Mouse (Mus musculus) limb, embryonic 11.5 days (tissue): ENCODE results near the gene Slfn5. TPM values are rescaled to one million over a fixed set of nuclear protein-coding genes. Genes with fewer than 3 reads are reported as not detected.

ENCODE experiments used
- ATAC-seq: fragments of 200-750 bp; cut with Nextera tagmentation; 2 replicates; pipeline ENCODE4 v1.8.0; 2017; ENCODE audit warnings: low read depth; ENCODE audit not compliant: insufficient number of reproducible peaks, low FRiP score, low TSS enrichment
- DNase-seq: peaks from one replicate; pipeline ENCODE4 v3.0.0-alpha.2; 2015; ENCODE audit warnings: low spot score
- H3K27ac ChIP-seq: fragments of 300-500 bp; sonication (generic); replicated peaks from 2 replicates; pipeline ENCODE4 v1.5.1; 2014; ENCODE audit warnings: low read depth, mild to moderate bottlenecking, low read length
- H3K27me3 ChIP-seq: fragments of 300-500 bp; sonication (generic); 2 replicates; pipeline ENCODE4 v1.6.1; 2014; ENCODE audit warnings: mild to moderate bottlenecking, low read length, mixed read lengths; ENCODE audit not compliant: control insufficient read depth, insufficient read depth
- H3K36me3 ChIP-seq: fragments of 300-500 bp; sonication (generic); 2 replicates; pipeline ENCODE4 v1.6.1; 2014; ENCODE audit warnings: mild to moderate bottlenecking, low read length, moderate library complexity, mixed read lengths; ENCODE audit not compliant: control insufficient read depth, insufficient read depth
- H3K4me1 ChIP-seq: fragments of 300-500 bp; sonication (generic); 2 replicates; pipeline ENCODE4 v1.6.1; 2014; ENCODE audit warnings: low read length, mixed read lengths; ENCODE audit not compliant: control insufficient read depth, insufficient read depth
- H3K4me2 ChIP-seq: fragments of 300-500 bp; sonication (generic); 2 replicates; pipeline ENCODE4 v1.6.1; 2014; ENCODE audit warnings: low read depth, mild to moderate bottlenecking, moderate library complexity; ENCODE audit not compliant: severe bottlenecking
- H3K4me3 ChIP-seq: fragments of 300-500 bp; sonication (generic); 2 replicates; pipeline ENCODE4 v1.5.1; 2014; ENCODE audit warnings: low read depth, low read length
- H3K9ac ChIP-seq: fragments of 300-500 bp; sonication (generic); 2 replicates; pipeline ENCODE4 v1.6.1; 2014; ENCODE audit warnings: mild to moderate bottlenecking, low read length
- H3K9me3 ChIP-seq: fragments of 300-500 bp; sonication (generic); 2 replicates; pipeline ENCODE4 v1.6.1; 2016; ENCODE audit warnings: low read length; ENCODE audit not compliant: control insufficient read depth
- WGBS: fragments of 180-500 bp; shearing (Covaris S2); extraction: QIAGEN DNeasy Blood & Tissue Kit; methylation state at CpG from one replicate; pipeline ENCODE4 v1.1.7; 2014; 5-methylcytosine and 5-hydroxymethylcytosine counted together
- polyA plus RNA-seq: library from polyadenylated mRNA; unstranded; fragments of >200 nt; fragmentation: Nextera tagmentation; extraction: Ambion mirVana; gene quantifications from 2 replicates; pipeline ENCODE4 v1.2.1, GENCODE M21; 2014

Gene Slfn5
- 0.07 and 0.55 TPM in 2 replicates for polyA plus RNA-seq

DNA sequence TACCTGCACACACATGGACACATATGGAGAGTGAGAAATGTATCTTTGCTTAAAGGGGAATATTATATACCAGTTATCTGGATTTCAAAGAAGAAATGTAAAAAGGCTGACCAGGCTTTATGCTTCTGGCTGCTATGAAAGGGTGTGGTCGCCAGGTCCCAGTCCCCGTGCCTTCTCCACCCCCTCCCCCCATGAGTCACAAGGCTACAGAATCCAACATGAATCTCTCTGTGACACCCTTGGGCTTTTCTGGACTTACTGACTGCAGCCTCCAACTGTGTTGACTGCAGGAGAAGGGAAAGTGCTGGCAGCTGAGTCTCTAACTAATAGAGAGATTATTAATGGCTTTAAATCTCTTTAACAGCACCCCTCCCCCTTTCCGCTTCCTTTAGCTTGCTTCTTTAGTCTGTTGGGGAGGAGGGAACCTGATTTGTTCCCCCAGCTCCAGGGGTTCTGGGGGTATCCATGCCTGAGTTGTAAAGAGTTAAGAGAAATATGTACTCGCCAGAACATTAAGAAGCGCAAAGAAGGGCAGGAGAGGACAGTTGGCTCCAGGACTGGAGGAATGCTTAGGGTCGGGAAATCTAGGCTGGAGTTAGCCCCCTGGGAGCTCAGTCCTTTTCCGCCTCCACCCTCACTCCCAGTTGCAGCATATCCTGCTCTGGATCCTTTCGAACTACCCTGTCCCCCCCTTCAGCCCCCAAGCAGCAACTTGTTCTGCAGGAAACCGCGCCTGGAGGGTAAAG, at the start of gene Slfn5:
Gene Slfn5, plus strand, starts transcription at position 614 of the 746 bp plus-strand sequence.
- DNase-seq (no peak), ATAC-seq (no peak)
- 7% methylated on average over 10 of the region's 10 CpGs for WGBS
- Histone ChIP-seq H3K27ac (no peak within 1 kb of the TSS), H3K4me2 (no peak within 1 kb of the TSS), H3K4me3 (no peak within 1 kb of the TSS), H3K9ac (no peak within 1 kb of the TSS), H3K4me1 (no peaks in the 10 kb centered on the region), H3K36me3 (no peaks in the 10 kb centered on the region), H3K27me3 (peaks cover 31% of the 10 kb centered on the region), H3K9me3 (no peaks in the 10 kb centered on the region)

DNA sequence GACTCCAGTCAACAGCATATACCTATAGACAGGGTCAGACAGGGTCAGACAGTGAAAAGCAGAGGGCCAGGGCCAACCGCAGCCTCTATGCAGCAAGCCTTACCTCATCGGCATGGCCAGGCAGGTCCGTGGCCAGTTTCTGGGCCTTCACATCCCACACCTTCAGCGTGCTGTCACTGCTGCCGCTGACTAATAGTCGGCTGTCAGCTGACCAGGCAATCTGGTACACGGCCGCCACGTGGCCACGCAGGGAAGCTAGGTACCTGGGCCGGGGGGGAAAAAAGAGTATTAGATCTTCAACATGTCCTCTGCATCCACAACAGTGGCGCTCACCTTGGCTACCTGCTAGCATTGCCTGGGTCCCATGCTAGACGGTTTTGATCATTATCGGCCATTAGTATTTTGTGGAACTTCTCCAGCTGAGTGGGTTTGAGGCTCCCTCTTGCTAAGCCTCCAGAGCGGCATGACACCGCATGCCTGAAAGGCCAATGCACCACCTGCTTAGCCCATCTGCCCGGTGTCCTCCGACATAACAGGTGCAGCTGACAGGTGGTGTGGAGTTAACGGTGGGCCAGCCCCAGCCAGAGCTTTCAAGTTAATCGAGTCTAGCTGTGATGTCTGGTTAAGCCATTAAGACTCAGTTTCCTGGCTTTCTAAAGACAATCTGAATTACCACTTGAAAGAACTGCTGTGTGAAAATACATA, 49.4 kb upstream of the Slfn5 start:
- no peak overlapping the region for H3K4me3 ChIP-seq
- no peaks in the 10 kb centered on the region for H3K27me3 ChIP-seq
- H3K4me1 ChIP-seq: no peaks in the 10 kb centered on the region
- H3K4me2 ChIP-seq: no peak overlapping the region
- DNase-seq (no peak), ATAC-seq (no peak)
- H3K27ac ChIP-seq: no peak overlapping the region
- WGBS: 90% methylated on average over 20 of the region's 20 CpGs
- no peaks in the 10 kb centered on the region for H3K9me3 ChIP-seq
- H3K36me3 ChIP-seq: peaks cover 28% of the 10 kb centered on the region
- H3K9ac ChIP-seq: no peak overlapping the region

DNA sequence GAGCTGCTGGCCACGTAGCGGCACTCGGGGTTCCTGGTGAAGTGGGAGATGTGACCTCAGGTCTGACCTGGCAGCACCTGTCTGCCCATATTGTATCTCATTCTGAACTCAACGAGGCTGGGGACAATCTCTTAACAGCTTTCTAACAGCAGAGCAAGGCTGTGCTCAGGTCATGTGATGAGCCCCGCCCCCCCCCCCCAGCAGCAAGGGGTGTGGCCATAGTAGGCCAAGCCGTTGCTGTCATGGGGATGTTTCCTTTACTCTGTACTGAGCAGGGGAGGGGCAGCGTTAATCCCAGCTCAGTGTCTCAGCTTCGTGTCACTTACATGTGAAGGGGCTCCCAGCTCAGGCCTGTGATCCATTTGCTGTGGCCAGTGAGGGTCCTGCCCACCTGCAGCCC, 46.2 kb upstream of the Slfn5 start:
- 67% methylated on average over 8 of the region's 8 CpGs for WGBS
- no peaks in the 10 kb centered on the region for H3K27me3 ChIP-seq
- no peak overlapping the region for H3K4me2 ChIP-seq
- H3K36me3 ChIP-seq: peaks cover 25% of the 10 kb centered on the region
- no peak for DNase-seq
- no peak for ATAC-seq
- no peak overlapping the region for H3K27ac ChIP-seq
- no peaks in the 10 kb centered on the region for H3K9me3 ChIP-seq
- peaks cover 4% of the 10 kb centered on the region; the same call in 1 of the 2 replicates for H3K4me1 ChIP-seq
- H3K9ac ChIP-seq: no peak overlapping the region
- no peak overlapping the region for H3K4me3 ChIP-seq

DNA sequence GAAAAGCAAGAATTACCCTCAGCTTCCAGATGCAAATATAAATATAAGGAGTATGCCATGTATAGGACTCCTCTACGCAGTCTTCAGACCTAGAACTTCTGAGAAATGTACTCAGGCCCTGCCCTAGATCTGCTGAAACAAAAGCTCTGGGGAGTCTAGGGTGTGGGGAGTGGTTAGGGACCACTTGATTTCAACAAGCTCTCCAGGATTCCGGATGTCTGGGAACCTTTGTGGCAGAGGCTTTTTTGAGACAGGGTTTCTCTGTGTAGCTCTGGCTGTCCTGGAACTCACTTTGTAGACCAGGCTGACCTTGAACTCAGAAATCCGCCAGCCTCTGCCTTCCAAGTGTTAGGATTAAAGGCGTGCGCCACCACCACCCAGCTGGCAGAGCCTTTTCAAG, 45.3 kb upstream of the Slfn5 start:
- H3K36me3 ChIP-seq: peaks cover 18% of the 10 kb centered on the region
- H3K4me2 ChIP-seq: no peak overlapping the region
- H3K4me3 ChIP-seq: no peak overlapping the region
- ATAC-seq: no peak
- DNase-seq: no peak
- H3K9ac ChIP-seq: no peak overlapping the region
- H3K9me3 ChIP-seq: no peaks in the 10 kb centered on the region
- WGBS: 93% methylated on average over 5 of the region's 5 CpGs
- H3K27me3 ChIP-seq: no peaks in the 10 kb centered on the region
- peaks cover 4% of the 10 kb centered on the region; the same call in 1 of the 2 replicates for H3K4me1 ChIP-seq
- H3K27ac ChIP-seq: no peak overlapping the region

DNA sequence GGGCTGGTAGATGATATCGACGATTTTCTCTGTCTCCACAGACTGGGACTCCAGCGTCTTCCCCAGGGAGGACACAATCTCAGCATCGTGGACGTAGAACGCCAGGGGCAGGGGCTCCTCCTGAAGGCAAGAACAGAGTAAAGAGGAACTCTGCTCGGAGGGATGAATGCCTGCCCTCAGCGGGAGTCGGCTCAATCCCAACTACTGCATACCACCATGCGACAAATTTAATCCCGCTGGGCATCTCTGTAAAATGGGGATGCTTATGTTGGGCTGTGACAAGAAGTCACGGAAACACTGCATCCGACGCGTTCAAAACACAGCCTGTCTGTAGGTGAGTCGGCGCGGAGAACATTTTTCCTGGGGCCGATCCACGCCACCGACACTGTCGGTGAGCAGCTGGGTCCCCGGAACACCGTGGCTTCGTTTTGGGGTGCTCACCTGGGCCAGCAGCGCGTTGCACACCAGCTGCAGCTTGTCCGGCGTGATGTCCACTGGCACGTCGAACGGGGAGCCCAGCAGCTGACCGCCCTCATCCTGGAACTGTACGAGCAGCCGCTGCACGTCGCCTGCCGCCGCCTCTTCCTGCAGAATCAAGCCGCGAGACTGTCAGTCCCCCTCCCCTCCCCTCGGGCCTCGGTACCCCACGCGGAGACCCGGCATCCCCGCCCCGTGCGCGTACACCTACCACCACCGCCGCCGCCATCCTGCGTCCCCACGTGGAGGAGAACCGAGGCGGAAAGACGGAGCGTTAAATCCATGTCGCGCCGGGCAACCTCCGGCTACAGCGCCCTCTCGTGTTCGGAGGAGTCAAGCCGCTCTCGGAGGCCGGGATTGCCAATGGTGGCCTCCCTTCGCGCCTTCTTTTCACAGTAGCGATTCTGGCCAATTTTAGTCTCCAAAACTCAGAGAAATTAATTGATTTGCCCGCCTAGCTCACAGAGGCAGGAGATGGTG, 43.2 kb upstream of the Slfn5 start, which contains the start of gene Nle1:
Gene Nle1, minus strand, starts transcription at position 761 of the 957 bp plus-strand sequence.
- no peaks in the 10 kb centered on the region for H3K27me3 ChIP-seq
- H3K9ac ChIP-seq: peak within 1 kb of the TSS; percentile 75
- ATAC-seq (peak; percentile 42; the same call in 1 of the 2 replicates), DNase-seq (peak; percentile 99)
- H3K4me3 ChIP-seq: peak within 1 kb of the TSS; percentile 90
- no peak within 1 kb of the TSS for H3K27ac ChIP-seq
- 2% methylated on average over 73 of the region's 73 CpGs for WGBS
- peaks cover 4% of the 10 kb centered on the region; the same call in 1 of the 2 replicates for H3K4me1 ChIP-seq
- H3K36me3 ChIP-seq: peaks cover 14% of the 10 kb centered on the region; the same call in 1 of the 2 replicates
- peak within 1 kb of the TSS; percentile 79 for H3K4me2 ChIP-seq
- no peaks in the 10 kb centered on the region for H3K9me3 ChIP-seq

DNA sequence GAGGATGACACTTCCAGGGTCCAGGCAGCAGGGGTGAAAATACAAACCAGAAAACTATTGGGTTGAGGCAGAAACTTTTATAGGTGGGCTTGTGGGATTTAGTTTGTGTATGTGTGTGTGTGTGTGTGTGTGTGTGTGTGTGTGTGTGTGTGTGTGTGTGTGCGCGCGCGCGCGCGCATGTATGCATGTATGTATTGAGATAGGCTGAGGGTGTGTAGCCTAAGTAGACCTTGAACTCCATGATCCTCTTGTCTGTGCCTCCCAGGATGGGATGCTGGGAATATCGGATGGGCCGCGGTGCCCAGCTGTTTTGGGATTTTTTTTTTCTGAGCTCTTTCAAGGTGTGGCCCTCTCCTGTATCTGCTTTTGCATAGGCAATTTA, 42.5 kb upstream of the Slfn5 start:
- Histone ChIP-seq H3K9me3 (no peaks in the 10 kb centered on the region), H3K4me3 (peak overlapping the region; percentile 90), H3K36me3 (peaks cover 11% of the 10 kb centered on the region; the same call in 1 of the 2 replicates), H3K4me2 (peak overlapping the region; percentile 79; the same call in 1 of the 2 replicates), H3K9ac (no peak overlapping the region; the same call in 1 of the 2 replicates), H3K4me1 (peaks cover 4% of the 10 kb centered on the region; the same call in 1 of the 2 replicates), H3K27ac (no peak overlapping the region), H3K27me3 (no peaks in the 10 kb centered on the region)
- no peak for DNase-seq
- WGBS: 82% methylated on average over 3 of the region's 10 CpGs
- no peak for ATAC-seq

DNA sequence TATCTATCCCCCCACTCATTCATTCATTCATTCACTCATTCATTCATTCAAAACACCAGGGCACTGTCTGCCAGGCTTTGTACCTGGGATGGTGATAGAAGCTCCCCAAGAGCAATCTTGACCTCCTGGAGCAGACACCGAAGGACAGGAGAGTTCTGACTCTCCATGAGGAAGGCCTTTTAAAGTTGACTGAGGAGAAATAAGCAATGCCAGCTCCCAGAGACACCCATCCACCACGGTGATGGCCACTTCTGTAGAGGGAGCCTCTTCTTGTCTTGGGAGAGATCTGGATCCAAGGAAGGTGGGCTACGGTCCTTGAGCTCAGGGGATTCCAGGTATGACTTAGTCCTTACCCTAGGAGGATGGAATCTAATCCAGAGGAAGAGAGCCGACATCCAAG, 40.9 kb upstream of the Slfn5 start, which contains the start of gene Unc45b:
Gene Unc45b, plus strand, starts transcription at position 301 of the 400 bp plus-strand sequence.
- no peaks in the 10 kb centered on the region for H3K27me3 ChIP-seq
- H3K27ac ChIP-seq: no peak within 1 kb of the TSS
- H3K4me2 ChIP-seq: no peak within 1 kb of the TSS
- no peaks in the 10 kb centered on the region for H3K9me3 ChIP-seq
- ATAC-seq (no peak), DNase-seq (no peak)
- WGBS: 85% methylated on average over 4 of the region's 4 CpGs
- peaks cover 2% of the 10 kb centered on the region; the same call in 1 of the 2 replicates for H3K36me3 ChIP-seq
- no peak within 1 kb of the TSS for H3K9ac ChIP-seq
- no peak within 1 kb of the TSS for H3K4me3 ChIP-seq
- peaks cover 4% of the 10 kb centered on the region; the same call in 1 of the 2 replicates for H3K4me1 ChIP-seq
